Mouse (Mus musculus) C2C12 (cell line): ENCODE results near the gene Hmg20a. TPM values are rescaled to one million over a fixed set of nuclear protein-coding genes. Genes with fewer than 3 reads are reported as not detected.

ENCODE experiments used
- H3K27me3 ChIP-seq: one replicate; pipeline ENCODE4 v1.6.1; 2011; ENCODE audit not compliant: control insufficient read depth, insufficient read depth, insufficient read length
- H3K36me3 ChIP-seq: one replicate; pipeline ENCODE4 v1.6.1; 2011; ENCODE audit not compliant: control insufficient read depth, insufficient read depth
- H3K4me3 ChIP-seq: one replicate; pipeline ENCODE4 v1.5.1; 2011; ENCODE audit warnings: mild to moderate bottlenecking, control low read depth; ENCODE audit not compliant: poor library complexity, insufficient read depth, severe bottlenecking
- H3K79me2 ChIP-seq: one replicate; pipeline ENCODE4 v1.6.1; 2011; ENCODE audit not compliant: control insufficient read depth, insufficient read depth
- H3K79me3 ChIP-seq: one replicate; pipeline ENCODE4 v1.6.1; 2011; ENCODE audit warnings: low read depth, control low read depth
- H3ac ChIP-seq: one replicate; pipeline ENCODE3; 2011; ENCODE audit warnings: low read depth; ENCODE audit not compliant: control insufficient read depth, insufficient read length
- CEBPB ChIP-seq: IDR thresholded peaks from one replicate; pipeline ENCODE4 v1.6.1; 2011; ENCODE audit warnings: low read depth, mild to moderate bottlenecking, control low read depth, moderate library complexity
- CTCF ChIP-seq: IDR thresholded peaks from one replicate; pipeline ENCODE4 v1.5.1; 2011; ENCODE audit not compliant: control insufficient read depth, insufficient read depth, insufficient read length
- FOSL1 ChIP-seq: IDR thresholded peaks from one replicate; pipeline ENCODE4 v1.8.0; 2011; ENCODE audit warnings: mild to moderate bottlenecking, low read length; ENCODE audit not compliant: poor library complexity, insufficient read depth, severe bottlenecking
- MAX ChIP-seq: IDR thresholded peaks from one replicate; pipeline ENCODE4 v1.6.1; 2011; ENCODE audit warnings: mild to moderate bottlenecking, control low read depth
- MYOD1 ChIP-seq: IDR thresholded peaks from one replicate; pipeline ENCODE4 v1.6.1; 2011; ENCODE audit warnings: low read depth; ENCODE audit not compliant: control insufficient read depth, insufficient read length
- MYOG ChIP-seq: IDR thresholded peaks from one replicate; pipeline ENCODE4 v1.6.1; 2011; ENCODE audit not compliant: control insufficient read depth, insufficient read length; ENCODE audit errors: extremely low read depth
- USF1 ChIP-seq: IDR thresholded peaks from one replicate; pipeline ENCODE4 v1.6.1; 2011; ENCODE audit warnings: low read depth, mild to moderate bottlenecking, control low read depth, moderate library complexity
- polyA plus RNA-seq: library from polyadenylated mRNA; unstranded; fragments of >200 nt; fragmentation: generic; extraction: Trizol; gene quantifications from one replicate; pipeline ENCODE4 v1.2.1, GENCODE M21; 2012; ENCODE audit warnings: missing spikeins

Gene Hmg20a
- polyA plus RNA-seq, 1 experiment = 9.7 TPM

- H3ac ChIP-seq = no peak overlapping the region
- H3K36me3 ChIP-seq = peaks cover 9% of the 10 kb centered on the region
- H3K27me3 ChIP-seq = no peaks in the 10 kb centered on the region
Observed at GRCm38 (mm10) chr9:56496567-56496966, 78.2 kb downstream of the Hmg20a start.

GRCm38 (mm10) chr9:56497181-56497864 is 78.9 kb downstream of the Hmg20a start:
- H3K79me2 ChIP-seq = no peaks in the 10 kb centered on the region
- TF ChIP-seq FOSL1 (peak; percentile 27), MAX (no peak)
- no peaks in the 10 kb centered on the region for H3K27me3 ChIP-seq

More at GRCm38 (mm10) chr9:56496567-56496966, 78.2 kb downstream of the Hmg20a start:
- no peaks in the 10 kb centered on the region for H3K79me3 ChIP-seq
- no peak overlapping the region for H3K4me3 ChIP-seq
- no peaks in the 10 kb centered on the region for H3K79me2 ChIP-seq
- TF ChIP-seq USF1 (no peak), CEBPB (no peak), FOSL1 (no peak), CTCF (no peak), MYOD1 (no peak), MYOG (no peak), MAX (no peak)

DNA sequence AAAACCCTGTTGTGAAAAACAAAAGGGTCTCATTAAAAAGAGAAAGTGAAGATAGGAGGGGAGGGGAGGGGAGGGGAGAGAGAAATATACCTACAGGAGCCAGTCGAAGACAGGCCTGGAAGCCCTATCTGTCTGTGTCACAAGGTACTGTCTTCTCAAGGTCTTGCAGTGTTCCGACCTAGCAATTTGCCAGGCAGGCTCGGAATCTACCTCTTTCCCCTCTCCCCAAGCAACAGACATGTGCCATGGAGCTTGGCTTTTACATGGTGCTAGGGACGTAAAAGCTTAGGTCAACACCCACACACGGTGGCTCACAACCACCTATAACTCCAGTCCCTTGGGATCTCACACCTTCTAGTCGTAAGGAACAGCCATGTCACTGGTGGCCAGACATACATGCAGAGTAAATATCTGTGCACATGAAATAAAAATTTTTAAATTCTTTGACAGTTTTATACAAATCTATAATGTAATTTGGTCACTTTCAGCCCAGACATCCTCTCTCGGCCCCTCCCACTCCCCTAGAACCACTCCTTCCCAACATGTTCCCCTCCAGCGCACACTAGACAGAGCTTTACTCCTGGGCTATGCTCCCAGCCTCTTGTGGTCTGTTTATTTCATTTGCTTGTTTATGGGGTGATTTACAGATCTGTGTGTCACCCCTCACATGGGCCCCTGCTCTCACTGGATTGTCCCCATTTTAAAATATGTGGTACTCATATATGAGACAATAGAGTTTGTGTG is 81.1 kb downstream of the Hmg20a start:
- H3ac ChIP-seq = no peak overlapping the region
- TF ChIP-seq MYOG (no peak), FOSL1 (no peak), CEBPB (no peak), USF1 (no peak), MAX (no peak), MYOD1 (no peak), CTCF (no peak)

More at GRCm38 (mm10) chr9:56497181-56497864, 78.9 kb downstream of the Hmg20a start:
- Histone ChIP-seq H3K79me3 (no peaks in the 10 kb centered on the region), H3K36me3 (peaks cover 9% of the 10 kb centered on the region), H3K4me3 (no peak overlapping the region), H3ac (no peak overlapping the region)

DNA sequence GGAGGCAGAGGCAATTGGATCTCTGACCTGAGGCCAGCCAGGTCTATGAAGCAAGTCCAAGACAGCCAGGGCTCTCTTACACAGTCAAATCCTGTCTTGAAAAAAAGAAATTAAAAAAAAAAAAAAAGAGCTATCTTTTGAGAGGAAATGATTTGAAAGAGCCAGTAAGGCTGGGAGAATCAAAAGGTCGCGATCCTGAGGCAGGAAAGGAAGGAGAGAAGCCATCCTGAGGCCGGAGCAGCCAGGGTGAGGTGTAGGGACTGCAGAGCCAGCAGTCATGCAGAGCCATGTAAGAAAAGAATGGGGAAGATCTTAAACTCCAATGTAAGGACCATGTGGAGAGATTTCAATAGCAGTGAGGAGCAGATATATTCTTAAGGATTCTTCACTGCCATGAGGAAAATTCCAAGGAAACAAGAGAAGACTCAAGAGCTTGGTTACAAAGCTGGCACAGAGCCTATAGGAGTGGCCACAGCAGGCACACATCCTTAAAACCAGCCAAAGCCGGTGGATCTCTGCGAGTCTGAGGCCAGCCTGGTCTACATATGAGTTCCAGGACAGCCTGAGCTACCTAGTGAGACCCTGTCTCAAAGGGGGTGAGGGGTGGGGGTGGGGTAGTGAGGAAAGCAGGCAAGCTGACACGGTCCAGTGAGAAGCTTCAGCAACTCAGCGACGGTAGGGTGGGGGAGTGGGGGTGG is 82.6 kb downstream of the Hmg20a start:
- Histone ChIP-seq H3ac (no peak overlapping the region), H3K27me3 (no peaks in the 10 kb centered on the region), H3K79me2 (no peaks in the 10 kb centered on the region), H3K36me3 (no peaks in the 10 kb centered on the region), H3K79me3 (no peaks in the 10 kb centered on the region), H3K4me3 (no peak overlapping the region)
- TF ChIP-seq CTCF = no peak
- TF ChIP-seq MYOD1 = no peak
- no peak for TF ChIP-seq MAX
- TF ChIP-seq FOSL1 = no peak
- TF ChIP-seq MYOG = no peak
- no peak for TF ChIP-seq CEBPB
- no peak for TF ChIP-seq USF1

More for the DNA sequence above, 81.1 kb downstream of the Hmg20a start:
- Histone ChIP-seq H3K4me3 (no peak overlapping the region), H3K27me3 (no peaks in the 10 kb centered on the region), H3K36me3 (peaks cover 5% of the 10 kb centered on the region), H3K79me2 (no peaks in the 10 kb centered on the region), H3K79me3 (no peaks in the 10 kb centered on the region)

DNA sequence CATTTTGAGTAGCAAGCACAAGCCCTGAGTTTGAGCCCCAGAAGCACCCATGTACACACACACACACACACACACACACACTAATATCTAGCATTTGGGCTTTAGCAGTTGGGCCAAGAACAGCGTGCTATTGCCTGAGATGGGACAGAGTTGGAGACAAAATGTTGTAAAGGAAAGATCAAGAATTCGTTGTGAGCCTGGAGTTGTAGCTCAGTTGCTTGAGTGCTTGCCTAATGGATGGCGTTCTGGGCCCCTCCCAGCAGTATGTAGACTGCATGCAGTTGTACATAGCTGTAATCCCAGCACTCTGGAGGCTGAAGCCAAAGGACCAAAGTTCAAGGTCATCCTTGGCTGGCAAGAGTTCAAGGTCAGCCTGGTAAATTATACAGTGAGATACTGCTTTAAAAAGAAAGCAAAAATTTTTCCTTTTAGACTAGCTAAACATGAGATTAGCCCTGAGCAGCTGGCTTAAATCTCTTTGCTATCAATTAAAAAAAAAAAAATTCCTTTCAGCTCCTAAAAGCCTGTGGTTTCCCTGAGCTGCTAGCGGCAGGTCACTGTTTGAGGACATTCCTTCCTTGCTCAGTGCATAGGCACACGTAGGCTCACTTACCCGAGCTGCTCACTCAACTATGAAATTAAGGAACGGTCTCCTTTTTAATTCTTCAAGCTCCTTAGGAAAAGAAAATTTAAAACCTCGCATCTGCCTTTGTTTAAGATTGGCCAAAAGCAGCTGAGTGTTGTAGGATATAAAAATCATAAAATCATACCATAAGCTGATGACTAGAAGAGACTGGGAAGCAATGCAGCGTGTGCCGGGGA is 83.5 kb downstream of the Hmg20a start:
- no peaks in the 10 kb centered on the region for H3K27me3 ChIP-seq
- no peaks in the 10 kb centered on the region for H3K79me2 ChIP-seq
- H3K79me3 ChIP-seq = no peaks in the 10 kb centered on the region
- H3ac ChIP-seq = no peak overlapping the region
- TF ChIP-seq MAX (no peak), MYOD1 (no peak), FOSL1 (no peak), USF1 (no peak), CTCF (no peak)
- no peak overlapping the region for H3K4me3 ChIP-seq
- no peaks in the 10 kb centered on the region for H3K36me3 ChIP-seq
